Mouse (Mus musculus): ENCODE results near the gene Gm20521. TPM values are rescaled to one million over a fixed set of nuclear protein-coding genes. Genes with fewer than 3 reads are reported as not detected.

The Gm20521 gene
- total RNA-seq, 2 experiments from 2014 or later: 1.4 TPM; not detected in 1

Other genes starting within 250 kb of the Gm20521 start
- not detected in 2 replicates for gene Gm17606, start 242.5 kb upstream of the Gm20521 start, total RNA-seq (2014; fragmentation: Nextera tagmentation)
- gene Gm17606, start 242.5 kb upstream of the Gm20521 start, total RNA-seq (2017): not detected in 2 replicates
- gene Cdh24, start 242.1 kb upstream of the Gm20521 start, total RNA-seq (2014; fragmentation: Nextera tagmentation): 2.3 and 2.5 TPM in 2 replicates
- 0.15 and 1.7 TPM in 2 replicates for gene Cdh24, start 242.1 kb upstream of the Gm20521 start, total RNA-seq (2017)
- gene 1700123O20Rik, start 197.2 kb upstream of the Gm20521 start, total RNA-seq (2014; fragmentation: Nextera tagmentation): 37.1 and 42.0 TPM in 2 replicates
- gene 1700123O20Rik, start 197.2 kb upstream of the Gm20521 start, total RNA-seq (2017): 42.4 and 58.4 TPM in 2 replicates
- 222 and 244 TPM in 2 replicates for gene Acin1, start 196.5 kb upstream of the Gm20521 start, total RNA-seq (2014; fragmentation: Nextera tagmentation)
- 267 and 293 TPM in 2 replicates for gene Acin1, start 196.5 kb upstream of the Gm20521 start, total RNA-seq (2017)
- gene Gm29776, start 184.6 kb upstream of the Gm20521 start, total RNA-seq (2014; fragmentation: Nextera tagmentation): not detected in 2 replicates
- gene Gm29776, start 184.6 kb upstream of the Gm20521 start, total RNA-seq (2017): not detected in 2 replicates
- gene Cebpe, start 171.3 kb upstream of the Gm20521 start, total RNA-seq (2014; fragmentation: Nextera tagmentation): 1.4 and 5.7 TPM in 2 replicates
- not detected in 2 replicates for gene Cebpe, start 171.3 kb upstream of the Gm20521 start, total RNA-seq (2017)
- gene Slc7a8, start 101.5 kb upstream of the Gm20521 start, total RNA-seq (2014; fragmentation: Nextera tagmentation): 0.13 and 0.37 TPM in 2 replicates
- 0.34 TPM in 1 of 2 replicates, not detected in the other for gene Slc7a8, start 101.5 kb upstream of the Gm20521 start, total RNA-seq (2017)
- not detected in 2 replicates for gene Rnf212b, start 69.3 kb upstream of the Gm20521 start, total RNA-seq (2014; fragmentation: Nextera tagmentation)
- not detected in 2 replicates for gene Rnf212b, start 69.3 kb upstream of the Gm20521 start, total RNA-seq (2017)
- gene Homez, start 12.5 kb upstream of the Gm20521 start, total RNA-seq (2014; fragmentation: Nextera tagmentation): 1.2 and 16.1 TPM in 2 replicates
- gene Homez, start 12.5 kb upstream of the Gm20521 start, total RNA-seq (2017): 1.5 and 6.1 TPM in 2 replicates
- 15.9 and 16.7 TPM in 2 replicates for gene Ppp1r3e, start 5.9 kb upstream of the Gm20521 start, total RNA-seq (2014; fragmentation: Nextera tagmentation)
- gene Ppp1r3e, start 5.9 kb upstream of the Gm20521 start, total RNA-seq (2017): 1.6 and 2.5 TPM in 2 replicates
- 7.3 and 9.4 TPM in 2 replicates for gene Bcl2l2, start 64 bp upstream of the Gm20521 start, total RNA-seq (2014; fragmentation: Nextera tagmentation)
- gene Bcl2l2, start 64 bp upstream of the Gm20521 start, total RNA-seq (2017): 3.3 and 7.5 TPM in 2 replicates
- gene Pabpn1, start 9.1 kb downstream of the Gm20521 start, total RNA-seq (2014; fragmentation: Nextera tagmentation): 240 and 264 TPM in 2 replicates
- gene Pabpn1, start 9.1 kb downstream of the Gm20521 start, total RNA-seq (2017): 332 and 476 TPM in 2 replicates
- gene Slc22a17, start 29.7 kb downstream of the Gm20521 start, total RNA-seq (2014; fragmentation: Nextera tagmentation): 2.2 TPM in 1 of 2 replicates, not detected in the other
- 4.9 TPM in 1 of 2 replicates, not detected in the other for gene Slc22a17, start 29.7 kb downstream of the Gm20521 start, total RNA-seq (2017)
- not detected in 2 replicates for gene Efs, start 42.7 kb downstream of the Gm20521 start, total RNA-seq (2014; fragmentation: Nextera tagmentation)
- not detected in 2 replicates for gene Efs, start 42.7 kb downstream of the Gm20521 start, total RNA-seq (2017)
- gene Il25, start 49.3 kb downstream of the Gm20521 start, total RNA-seq (2014; fragmentation: Nextera tagmentation): not detected in 2 replicates
- gene Il25, start 49.3 kb downstream of the Gm20521 start, total RNA-seq (2017): not detected in 2 replicates
- gene Cmtm5, start 52.8 kb downstream of the Gm20521 start, total RNA-seq (2014; fragmentation: Nextera tagmentation): not detected in 2 replicates
- not detected in 2 replicates for gene Cmtm5, start 52.8 kb downstream of the Gm20521 start, total RNA-seq (2017)
- gene Myh6, start 83.5 kb downstream of the Gm20521 start, total RNA-seq (2014; fragmentation: Nextera tagmentation): not detected in 2 replicates
- gene Myh6, start 83.5 kb downstream of the Gm20521 start, total RNA-seq (2017): not detected in 2 replicates
- not detected in 2 replicates for gene Gm17428, start 93.5 kb downstream of the Gm20521 start, total RNA-seq (2014; fragmentation: Nextera tagmentation)
- gene Gm17428, start 93.5 kb downstream of the Gm20521 start, total RNA-seq (2017): not detected in 2 replicates
- gene Myh7, start 111.2 kb downstream of the Gm20521 start, total RNA-seq (2014; fragmentation: Nextera tagmentation): not detected in 2 replicates
- gene Myh7, start 111.2 kb downstream of the Gm20521 start, total RNA-seq (2017): not detected in 2 replicates
- 63.6 and 71.5 TPM in 2 replicates for gene Ngdn, start 132.0 kb downstream of the Gm20521 start, total RNA-seq (2014; fragmentation: Nextera tagmentation)
- gene Ngdn, start 132.0 kb downstream of the Gm20521 start, total RNA-seq (2017): 53.4 and 64.6 TPM in 2 replicates
- 5.6 and 7.8 TPM in 2 replicates for gene Zfhx2, start 208.9 kb downstream of the Gm20521 start, total RNA-seq (2014; fragmentation: Nextera tagmentation)
- 0.19 and 1.4 TPM in 2 replicates for gene Zfhx2, start 208.9 kb downstream of the Gm20521 start, total RNA-seq (2017)
- 9.2 and 10.4 TPM in 2 replicates for gene Thtpa, start 211.3 kb downstream of the Gm20521 start, total RNA-seq (2014; fragmentation: Nextera tagmentation)
- 5.1 and 6.4 TPM in 2 replicates for gene Thtpa, start 211.3 kb downstream of the Gm20521 start, total RNA-seq (2017)
- 66.7 and 109 TPM in 2 replicates for gene Ap1g2, start 223.2 kb downstream of the Gm20521 start, total RNA-seq (2014; fragmentation: Nextera tagmentation)
- 13.3 and 27.0 TPM in 2 replicates for gene Ap1g2, start 223.2 kb downstream of the Gm20521 start, total RNA-seq (2017)
- gene Jph4, start 233.5 kb downstream of the Gm20521 start, total RNA-seq (2014; fragmentation: Nextera tagmentation): not detected in 2 replicates
- gene Jph4, start 233.5 kb downstream of the Gm20521 start, total RNA-seq (2017): 0.05 TPM in 1 of 2 replicates, not detected in the other